Mouse (Mus musculus) layer of hippocampus, postnatal 10 days (tissue): ENCODE measurements around the gene Olfr517. TPM values are rescaled to one million over a fixed set of nuclear protein-coding genes. Genes with fewer than 3 reads are reported as not detected.

Experiments
- DNase-seq, 2 experiments: peaks; one replicate each; pipeline ENCODE4 v3.0.0; 2021; ENCODE audit warnings: low spot score in 2 of 2
- long read RNA-seq: library from polyadenylated mRNA; stranded (forward); transcript quantifications from one replicate; pipeline ENCODE4 v2.0.0, GENCODE M21; 2023
- total RNA-seq, 2 experiments: library from RNA; stranded (reverse); gene quantifications; 2 replicates each; pipeline ENCODE4 v1.2.3; 2021

Olfr517 gene
- total RNA-seq = not detected
- long read RNA-seq = 0 reads

GRCm38 (mm10) chr7:108872279-108872678 lies at the start of gene Olfr517:
Gene Olfr517, minus strand, starts transcription at chr7:108872379.
- DNase-seq = no peak

GRCm38 (mm10) chr7:108903969-108904368 lies 31.8 kb upstream of the Olfr517 start:
- no peak for DNase-seq

- DNase-seq = no peak
Observed at GRCm38 (mm10) chr7:108894320-108894719, 22.1 kb upstream of the Olfr517 start, which contains the start of gene Olfr519. Gene Olfr519, minus strand, starts transcription at chr7:108894420.

- no peak for DNase-seq
Observed at GRCm38 (mm10) chr7:108884906-108885305, 12.7 kb upstream of the Olfr517 start, which contains the start of gene Olfr518. Gene Olfr518, minus strand, starts transcription at chr7:108885006.

- no peak for DNase-seq
Observed at GRCm38 (mm10) chr7:108850429-108850828, 21.8 kb downstream of the Olfr517 start, which contains the start of gene Olfr516. Gene Olfr516, minus strand, starts transcription at chr7:108850529.

GRCm38 (mm10) chr7:108825897-108826296 lies 46.3 kb downstream of the Olfr517 start, which contains the start of gene Olfr514:
Gene Olfr514, minus strand, starts transcription at chr7:108825997.
- DNase-seq = no peak

Other genes with a start within 250 kb of the Olfr517 start
- gene Olfr508, start 242.4 kb downstream of the Olfr517 start, total RNA-seq = not detected
- gene Olfr509, start 220.5 kb downstream of the Olfr517 start, total RNA-seq = not detected
- gene Olfr510, start 206.0 kb downstream of the Olfr517 start, total RNA-seq = not detected
- not detected for gene Olfr512, start 159.1 kb downstream of the Olfr517 start, total RNA-seq
- not detected for gene Olfr513, start 121.4 kb downstream of the Olfr517 start, total RNA-seq
- not detected for gene Olfr514, start 46.4 kb downstream of the Olfr517 start, total RNA-seq
- gene Olfr516, start 21.9 kb downstream of the Olfr517 start, total RNA-seq = not detected
- not detected for gene Olfr518, start 12.6 kb upstream of the Olfr517 start, total RNA-seq
- gene Olfr519, start 22.0 kb upstream of the Olfr517 start, total RNA-seq = not detected
- gene Nlrp10, start 57.8 kb upstream of the Olfr517 start, total RNA-seq = under 1 TPM; 0.29 to 0.43 TPM
- 100 to 1,000 TPM; 121 to 130 TPM for gene Eif3f, start 62.0 kb upstream of the Olfr517 start, total RNA-seq
- gene Tub, start 78.0 kb upstream of the Olfr517 start, total RNA-seq = 100 to 1,000 TPM; 162 to 173 TPM
- gene Ric3, start 211.0 kb upstream of the Olfr517 start, total RNA-seq = 10 to 100 TPM; 47.3 to 52.1 TPM